Mouse (Mus musculus): Measurements from ENCODE around the gene Crim1. TPM values are rescaled to one million over a fixed set of nuclear protein-coding genes. Genes with fewer than 3 reads are reported as not detected.
A peak's percentile ranks its signal among the peaks of the same experiment; 100 is the strongest.

Gene Crim1
- polyA plus RNA-seq, 1 experiment from 2014 or later, result 2.6 TPM

DNA sequence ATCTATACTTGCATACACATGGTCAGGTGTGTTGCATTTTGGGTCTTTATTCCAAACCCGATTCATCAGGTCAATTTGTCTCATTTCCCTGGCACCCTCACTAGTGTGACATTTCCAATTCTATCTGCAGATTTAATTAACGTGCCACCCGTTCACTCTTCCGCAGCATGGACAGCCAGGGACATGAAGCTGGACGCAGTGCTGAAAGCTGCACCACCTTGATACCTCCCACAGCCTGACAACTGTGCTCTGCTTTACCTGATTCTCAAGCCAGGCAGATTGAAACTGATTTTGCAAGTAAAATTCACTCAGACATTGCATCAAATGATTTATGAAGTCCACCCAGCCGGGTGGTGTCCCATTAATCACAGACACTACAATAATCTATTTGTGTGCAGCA, 19.3 kb upstream of the Crim1 start:
- Histone ChIP-seq H3K4me1 (ENCODE audit: control insufficient read depth in 2 of 2, insufficient read depth in 2 of 2, low read length in 2 of 2) (no peaks in the 10 kb centered on the region), H3K27ac (replicated peaks in 1 of 2; ENCODE audit: control insufficient read depth in 1 of 2, insufficient read depth in 1 of 2, low read depth in 2 of 2, low read length in 2 of 2) (no peak overlapping the region), H3K4me3 (ENCODE audit: control insufficient read depth in 1 of 2, insufficient read depth in 1 of 2, low read depth in 1 of 2, low read length in 2 of 2) (no peak overlapping the region), H3K36me3 (ENCODE audit: control insufficient read depth, insufficient read depth, low read length) (no peaks in the 10 kb centered on the region), H3K4me2 (ENCODE audit: low read length) (no peak overlapping the region), H3K27me3 (ENCODE audit: control insufficient read depth, insufficient read depth, low read length) (no peaks in the 10 kb centered on the region), H3K9me3 (ENCODE audit: control insufficient read depth, low read length) (no peaks in the 10 kb centered on the region), H3K9ac (ENCODE audit: low read length) (no peak overlapping the region)
- WGBS, result 84% methylated on average over 6 of the region's 6 CpGs
- ATAC-seq (ENCODE audit: insufficient number of reproducible peaks, insufficient read depth, low FRiP score, low read depth), result no peak

DNA sequence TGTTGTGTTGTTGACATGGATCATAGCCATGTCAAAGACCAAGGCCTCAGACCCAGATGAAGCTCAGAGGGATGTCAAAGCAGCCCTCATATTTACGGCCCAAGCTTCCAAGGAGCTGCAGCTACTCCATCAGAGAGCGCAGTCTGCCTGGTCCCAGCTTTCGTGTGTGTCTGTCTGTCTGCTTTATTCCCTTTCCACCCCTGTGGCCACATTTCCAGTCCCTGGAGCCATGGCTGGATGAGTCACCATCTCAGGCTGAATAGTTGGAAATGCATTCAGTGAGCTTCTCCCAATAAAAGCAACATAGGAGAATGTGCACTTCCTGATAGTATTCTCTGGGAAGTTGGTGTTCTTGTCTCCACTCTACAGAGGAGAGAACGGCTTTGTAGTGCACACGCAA, 3.9 kb upstream of the Crim1 start:
- no peak overlapping the region for H3K27ac ChIP-seq (replicated peaks in 1 of 2; ENCODE audit: control insufficient read depth in 1 of 2, insufficient read depth in 1 of 2, low read depth in 2 of 2, low read length in 2 of 2)
- H3K9ac ChIP-seq (ENCODE audit: low read length), result no peak overlapping the region
- H3K9me3 ChIP-seq (ENCODE audit: control insufficient read depth, low read length), result no peaks in the 10 kb centered on the region
- ATAC-seq (ENCODE audit: insufficient number of reproducible peaks, insufficient read depth, low FRiP score, low read depth), result no peak
- no peaks in the 10 kb centered on the region for H3K36me3 ChIP-seq (ENCODE audit: control insufficient read depth, insufficient read depth, low read length)
- no peak overlapping the region for H3K4me2 ChIP-seq (ENCODE audit: low read length)
- H3K27me3 ChIP-seq (ENCODE audit: control insufficient read depth, insufficient read depth, low read length), result peaks cover 5% of the 10 kb centered on the region; the same call in 1 of the 2 replicates
- WGBS, result 85% methylated on average over 5 of the region's 5 CpGs
- H3K4me3 ChIP-seq (ENCODE audit: control insufficient read depth in 1 of 2, insufficient read depth in 1 of 2, low read depth in 1 of 2, low read length in 2 of 2), result no peak overlapping the region
- peaks cover 4 to 10% of the 10 kb centered on the region in 2 experiments; a peak in 1 of 4 replicates for H3K4me1 ChIP-seq (ENCODE audit: control insufficient read depth in 2 of 2, insufficient read depth in 2 of 2, low read length in 2 of 2)

DNA sequence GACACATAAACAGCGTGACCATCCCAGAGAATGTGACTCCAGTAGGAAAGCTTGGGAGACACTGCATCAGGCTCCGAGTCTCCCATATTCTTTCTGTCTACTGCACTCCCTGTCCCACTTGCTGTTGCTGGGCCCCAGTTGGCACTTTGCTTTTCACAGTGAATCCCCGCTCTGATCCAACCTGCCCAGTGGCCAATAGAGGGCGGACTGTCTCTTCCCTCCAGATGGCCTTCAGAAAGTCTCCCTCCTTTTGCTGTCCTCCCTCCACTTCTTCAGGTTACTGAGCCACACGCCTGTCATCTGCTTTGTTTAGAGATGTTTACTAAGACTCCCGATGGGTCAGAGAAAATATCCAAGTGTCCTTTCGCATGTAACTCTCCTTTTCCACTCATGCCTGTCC, 2.9 kb upstream of the Crim1 start:
- Histone ChIP-seq H3K4me2 (ENCODE audit: low read length) (no peak overlapping the region), H3K9me3 (ENCODE audit: control insufficient read depth, low read length) (no peaks in the 10 kb centered on the region), H3K4me1 (ENCODE audit: control insufficient read depth in 2 of 2, insufficient read depth in 2 of 2, low read length in 2 of 2) (peaks cover 8 to 19% of the 10 kb centered on the region in 2 experiments; a peak in 3 of 4 replicates), H3K4me3 (ENCODE audit: control insufficient read depth in 1 of 2, insufficient read depth in 1 of 2, low read depth in 1 of 2, low read length in 2 of 2) (no peak overlapping the region), H3K9ac (ENCODE audit: low read length) (no peak overlapping the region), H3K27me3 (ENCODE audit: control insufficient read depth, insufficient read depth, low read length) (peaks cover 5% of the 10 kb centered on the region; the same call in 1 of the 2 replicates), H3K36me3 (ENCODE audit: control insufficient read depth, insufficient read depth, low read length) (no peaks in the 10 kb centered on the region), H3K27ac (replicated peaks in 1 of 2; ENCODE audit: control insufficient read depth in 1 of 2, insufficient read depth in 1 of 2, low read depth in 2 of 2, low read length in 2 of 2) (no peak overlapping the region)
- ATAC-seq (ENCODE audit: insufficient number of reproducible peaks, insufficient read depth, low FRiP score, low read depth), result no peak
- 24% methylated on average over 7 of the region's 7 CpGs for WGBS

DNA sequence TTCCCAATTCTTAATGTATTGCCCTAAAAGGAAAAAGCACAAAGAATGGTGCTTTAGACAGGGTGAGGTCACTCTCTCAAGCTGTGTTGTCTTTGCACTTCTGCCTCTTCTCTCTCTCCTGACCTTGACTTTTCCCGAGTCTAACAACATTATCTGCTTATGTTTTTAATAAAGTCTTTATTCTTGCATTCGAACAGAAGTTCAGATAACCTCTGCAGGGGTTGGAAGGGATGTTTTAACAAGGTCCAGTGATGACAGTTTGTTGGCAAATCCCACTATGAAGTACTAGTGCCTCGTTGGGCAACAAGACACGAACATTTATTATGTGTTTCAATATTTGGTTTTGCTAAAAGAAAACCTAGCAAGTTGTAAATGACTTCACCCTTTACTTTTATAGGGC, 1.9 kb upstream of the Crim1 start:
- H3K27ac ChIP-seq (replicated peaks in 1 of 2; ENCODE audit: control insufficient read depth in 1 of 2, insufficient read depth in 1 of 2, low read depth in 2 of 2, low read length in 2 of 2), result no peak overlapping the region
- no peaks in the 10 kb centered on the region for H3K9me3 ChIP-seq (ENCODE audit: control insufficient read depth, low read length)
- H3K27me3 ChIP-seq (ENCODE audit: control insufficient read depth, insufficient read depth, low read length), result peaks cover 5% of the 10 kb centered on the region; the same call in 1 of the 2 replicates
- WGBS, result 21% methylated on average over 4 of the region's 4 CpGs
- H3K4me2 ChIP-seq (ENCODE audit: low read length), result no peak overlapping the region
- no peak for ATAC-seq (ENCODE audit: insufficient number of reproducible peaks, insufficient read depth, low FRiP score, low read depth)
- H3K36me3 ChIP-seq (ENCODE audit: control insufficient read depth, insufficient read depth, low read length), result no peaks in the 10 kb centered on the region
- H3K9ac ChIP-seq (ENCODE audit: low read length), result no peak overlapping the region
- H3K4me1 ChIP-seq (ENCODE audit: control insufficient read depth in 2 of 2, insufficient read depth in 2 of 2, low read length in 2 of 2), result peaks cover 8 to 28% of the 10 kb centered on the region in 2 experiments; a peak in 3 of 4 replicates
- no peak overlapping the region for H3K4me3 ChIP-seq (ENCODE audit: control insufficient read depth in 1 of 2, insufficient read depth in 1 of 2, low read depth in 1 of 2, low read length in 2 of 2)

DNA sequence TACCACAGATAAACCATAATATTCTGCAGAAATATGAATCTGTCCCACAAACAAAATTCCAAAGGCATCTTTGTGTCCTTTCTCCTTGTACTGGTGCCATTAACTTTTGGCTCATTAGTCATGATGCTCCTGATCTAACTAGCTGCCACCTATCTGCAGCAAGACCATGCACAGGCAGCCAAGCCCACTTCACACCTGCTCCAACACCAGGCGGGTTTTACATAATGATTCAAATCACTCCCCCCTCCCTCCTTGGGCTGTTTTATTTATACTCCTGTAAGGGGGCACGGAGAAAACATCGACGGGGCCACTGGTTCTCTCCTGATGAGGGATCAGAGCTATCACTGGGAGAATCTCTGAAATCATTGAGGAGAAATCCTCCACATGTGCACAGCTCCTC, 1.2 kb upstream of the Crim1 start:
- no peak for ATAC-seq (ENCODE audit: insufficient number of reproducible peaks, insufficient read depth, low FRiP score, low read depth)
- Histone ChIP-seq H3K4me3 (ENCODE audit: control insufficient read depth in 1 of 2, insufficient read depth in 1 of 2, low read depth in 1 of 2, low read length in 2 of 2) (peak overlapping the region in 1 of 2 experiments; percentile 67; a peak in 1 of 4 replicates), H3K4me1 (ENCODE audit: control insufficient read depth in 2 of 2, insufficient read depth in 2 of 2, low read length in 2 of 2) (peaks cover 8 to 30% of the 10 kb centered on the region in 2 experiments; a peak in 3 of 4 replicates), H3K27ac (replicated peaks in 1 of 2; ENCODE audit: control insufficient read depth in 1 of 2, insufficient read depth in 1 of 2, low read depth in 2 of 2, low read length in 2 of 2) (no peak overlapping the region), H3K9ac (ENCODE audit: low read length) (no peak overlapping the region), H3K27me3 (ENCODE audit: control insufficient read depth, insufficient read depth, low read length) (peaks cover 5% of the 10 kb centered on the region; the same call in 1 of the 2 replicates), H3K4me2 (ENCODE audit: low read length) (peak overlapping the region; percentile 100), H3K36me3 (ENCODE audit: control insufficient read depth, insufficient read depth, low read length) (no peaks in the 10 kb centered on the region), H3K9me3 (ENCODE audit: control insufficient read depth, low read length) (no peaks in the 10 kb centered on the region)
- 18% methylated on average over 4 of the region's 4 CpGs for WGBS

DNA sequence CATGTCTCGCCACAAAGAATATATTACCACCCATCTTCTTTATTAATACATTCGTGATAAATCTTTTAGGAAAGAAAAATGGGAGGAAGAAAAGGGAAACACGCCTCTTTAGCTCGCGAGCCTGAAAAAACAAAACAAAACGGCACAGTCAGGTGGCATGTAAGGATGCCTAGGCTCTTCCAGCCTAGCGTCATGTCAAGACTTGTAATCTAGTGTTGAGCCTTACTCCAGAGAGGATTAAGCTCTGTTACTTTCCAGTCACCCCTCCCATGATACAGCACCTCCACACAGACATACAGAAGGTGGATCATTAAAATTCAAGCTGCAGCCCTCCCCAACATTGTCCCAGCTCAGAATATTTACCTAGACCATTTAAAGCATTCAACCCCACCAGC, 820 bp upstream of the Crim1 start:
- no peak for ATAC-seq (ENCODE audit: insufficient number of reproducible peaks, insufficient read depth, low FRiP score, low read depth)
- peak overlapping the region in 1 of 2 experiments; percentile 61; a peak in 1 of 4 replicates for H3K27ac ChIP-seq (replicated peaks in 1 of 2; ENCODE audit: control insufficient read depth in 1 of 2, insufficient read depth in 1 of 2, low read depth in 2 of 2, low read length in 2 of 2)

DNA sequence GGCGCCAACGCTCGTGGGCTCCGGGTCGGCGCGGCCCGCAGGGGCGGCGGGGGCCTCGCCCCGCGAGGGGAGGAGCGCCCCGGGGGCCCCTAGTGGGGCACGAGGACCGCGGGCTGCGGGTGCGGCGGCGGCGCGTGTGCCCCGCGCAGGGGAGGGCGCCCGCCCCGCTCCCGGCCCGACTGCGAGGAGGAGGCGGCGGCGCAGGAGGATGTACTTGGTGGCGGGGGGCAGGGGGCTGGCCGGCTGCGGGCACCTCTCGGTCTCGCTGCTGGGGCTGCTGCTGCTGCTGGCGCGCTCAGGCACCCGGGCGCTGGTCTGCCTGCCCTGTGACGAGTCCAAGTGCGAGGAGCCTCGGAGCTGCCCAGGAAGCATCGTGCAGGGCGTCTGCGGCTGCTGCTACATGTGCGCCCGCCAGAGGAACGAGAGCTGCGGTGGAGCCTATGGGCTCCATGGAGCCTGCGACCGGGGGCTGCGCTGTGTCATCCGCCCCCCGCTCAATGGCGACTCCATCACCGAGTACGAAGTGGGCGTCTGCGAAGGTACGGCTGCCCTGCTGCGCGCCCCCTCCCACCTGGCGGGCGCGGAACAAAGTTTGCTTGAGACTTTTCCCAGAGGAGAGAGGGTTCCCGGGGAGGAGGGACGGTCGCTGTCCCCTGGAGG, 643 bp downstream of the Crim1 start:
- peak overlapping the region; percentile 67 to 91 for H3K4me3 ChIP-seq (ENCODE audit: control insufficient read depth in 1 of 2, insufficient read depth in 1 of 2, low read depth in 1 of 2, low read length in 2 of 2)
- no peaks in the 10 kb centered on the region for H3K9me3 ChIP-seq (ENCODE audit: control insufficient read depth, low read length)
- peaks cover 5% of the 10 kb centered on the region; the same call in 1 of the 2 replicates for H3K27me3 ChIP-seq (ENCODE audit: control insufficient read depth, insufficient read depth, low read length)
- no peaks in the 10 kb centered on the region for H3K36me3 ChIP-seq (ENCODE audit: control insufficient read depth, insufficient read depth, low read length)
- H3K4me2 ChIP-seq (ENCODE audit: low read length), result peak overlapping the region; percentile 100
- WGBS, result under 1% methylated on average over 65 of the region's 73 CpGs
- peak overlapping the region; percentile 86 to 91 for H3K27ac ChIP-seq (replicated peaks in 1 of 2; ENCODE audit: control insufficient read depth in 1 of 2, insufficient read depth in 1 of 2, low read depth in 2 of 2, low read length in 2 of 2)
- peak; percentile 19 for ATAC-seq (ENCODE audit: insufficient number of reproducible peaks, insufficient read depth, low FRiP score, low read depth)
- peaks cover 8 to 30% of the 10 kb centered on the region in 2 experiments; a peak in 3 of 4 replicates for H3K4me1 ChIP-seq (ENCODE audit: control insufficient read depth in 2 of 2, insufficient read depth in 2 of 2, low read length in 2 of 2)
- peak overlapping the region; percentile 83 for H3K9ac ChIP-seq (ENCODE audit: low read length)

More for the DNA sequence above, 820 bp upstream of the Crim1 start:
- H3K9ac ChIP-seq (ENCODE audit: low read length), result peak overlapping the region; percentile 83
- peak overlapping the region; percentile 100 for H3K4me2 ChIP-seq (ENCODE audit: low read length)
- peak overlapping the region; percentile 59 to 67 for H3K4me3 ChIP-seq (ENCODE audit: control insufficient read depth in 1 of 2, insufficient read depth in 1 of 2, low read depth in 1 of 2, low read length in 2 of 2)
- no peaks in the 10 kb centered on the region for H3K36me3 ChIP-seq (ENCODE audit: control insufficient read depth, insufficient read depth, low read length)
- peaks cover 8 to 30% of the 10 kb centered on the region in 2 experiments; a peak in 3 of 4 replicates for H3K4me1 ChIP-seq (ENCODE audit: control insufficient read depth in 2 of 2, insufficient read depth in 2 of 2, low read length in 2 of 2)
- H3K27me3 ChIP-seq (ENCODE audit: control insufficient read depth, insufficient read depth, low read length), result peaks cover 5% of the 10 kb centered on the region; the same call in 1 of the 2 replicates
- H3K9me3 ChIP-seq (ENCODE audit: control insufficient read depth, low read length), result no peaks in the 10 kb centered on the region
- WGBS, result 6% methylated on average over 7 of the region's 7 CpGs
